Mouse (Mus musculus): ENCODE data around the gene Dact1. TPM values are rescaled to one million over a fixed set of nuclear protein-coding genes. Genes with fewer than 3 reads are reported as not detected.

Dact1 gene
- polyA plus RNA-seq, 1 experiment from 2014 or later, result 15.3 TPM

- 0 out of 2 replicates have a peak, but pooled peaks cover 7% of the 10 kb centered on the region for H3K4me1 ChIP-seq (replicated peaks; ENCODE audit: insufficient read depth, low read length)
- no peak for ATAC-seq (replicated peaks; ENCODE audit: low FRiP score, low read depth)
- no peak overlapping the region for H3K9ac ChIP-seq (ENCODE audit: low read depth, low read length)
- H3K27ac ChIP-seq, result no peak overlapping the region
- WGBS, result 72% methylated on average over 8 of the region's 8 CpGs
- no peaks in the 10 kb centered on the region for H3K27me3 ChIP-seq (ENCODE audit: insufficient read depth, low read length)
- H3K36me3 ChIP-seq (ENCODE audit: insufficient read depth, low read length), result no peaks in the 10 kb centered on the region
- H3K4me3 ChIP-seq (replicated peaks; ENCODE audit: low read depth, low read length), result no peak overlapping the region
- no peaks in the 10 kb centered on the region for H3K9me3 ChIP-seq (replicated peaks; ENCODE audit: low read length)
- no peak for DNase-seq (ENCODE audit: low spot score)
- H3K4me2 ChIP-seq (ENCODE audit: low read length), result no peak overlapping the region
- TF ChIP-seq CTCF (IDR thresholded peaks at IDR 0.05; ENCODE audit: low read depth), result no peak
Observed at GRCm38 (mm10) chr12:71348401-71348896, 38.8 kb downstream of the Dact1 start.

- H3K4me1 ChIP-seq (replicated peaks; ENCODE audit: insufficient read depth, low read length), result 0 out of 2 replicates have a peak, but pooled peaks cover 7% of the 10 kb centered on the region
- no peak overlapping the region for H3K4me2 ChIP-seq (ENCODE audit: low read length)
- DNase-seq (ENCODE audit: low spot score), result no peak
- 40% methylated on average over 2 of the region's 2 CpGs for WGBS
- no peak overlapping the region for H3K4me3 ChIP-seq (replicated peaks; ENCODE audit: low read depth, low read length)
- H3K27me3 ChIP-seq (ENCODE audit: insufficient read depth, low read length), result no peaks in the 10 kb centered on the region
- H3K9me3 ChIP-seq (replicated peaks; ENCODE audit: low read length), result no peaks in the 10 kb centered on the region
- no peak overlapping the region for H3K9ac ChIP-seq (ENCODE audit: low read depth, low read length)
- no peak overlapping the region for H3K27ac ChIP-seq
- no peak for ATAC-seq (replicated peaks; ENCODE audit: low FRiP score, low read depth)
- no peak for TF ChIP-seq CTCF (IDR thresholded peaks at IDR 0.05; ENCODE audit: low read depth)
- no peaks in the 10 kb centered on the region for H3K36me3 ChIP-seq (ENCODE audit: insufficient read depth, low read length)
Observed at GRCm38 (mm10) chr12:71350077-71350476, 40.4 kb downstream of the Dact1 start.

GRCm38 (mm10) chr12:71354656-71355055, 45.0 kb downstream of the Dact1 start:
- Histone ChIP-seq H3K4me1 (replicated peaks; ENCODE audit: insufficient read depth, low read length) (no peaks in the 10 kb centered on the region), H3K9me3 (replicated peaks; ENCODE audit: low read length) (no peaks in the 10 kb centered on the region), H3K27me3 (ENCODE audit: insufficient read depth, low read length) (no peaks in the 10 kb centered on the region), H3K9ac (ENCODE audit: low read depth, low read length) (no peak overlapping the region), H3K36me3 (ENCODE audit: insufficient read depth, low read length) (no peaks in the 10 kb centered on the region), H3K27ac (no peak overlapping the region), H3K4me3 (replicated peaks; ENCODE audit: low read depth, low read length) (no peak overlapping the region), H3K4me2 (ENCODE audit: low read length) (no peak overlapping the region)
- DNase-seq (ENCODE audit: low spot score) (peak; percentile 22), ATAC-seq (replicated peaks; ENCODE audit: low FRiP score, low read depth) (peak; percentile 46; the same call in 1 of the 2 replicates)
- 38% methylated on average over 10 of the region's 10 CpGs for WGBS
- TF ChIP-seq CTCF (IDR thresholded peaks at IDR 0.05; ENCODE audit: low read depth), result no peak

- H3K4me1 ChIP-seq (replicated peaks; ENCODE audit: insufficient read depth, low read length), result no peaks in the 10 kb centered on the region
- no peak overlapping the region for H3K4me2 ChIP-seq (ENCODE audit: low read length)
- H3K36me3 ChIP-seq (ENCODE audit: insufficient read depth, low read length), result no peaks in the 10 kb centered on the region
- no peak for TF ChIP-seq CTCF (IDR thresholded peaks at IDR 0.05; ENCODE audit: low read depth)
- H3K4me3 ChIP-seq (replicated peaks; ENCODE audit: low read depth, low read length), result no peak overlapping the region
- no peaks in the 10 kb centered on the region for H3K9me3 ChIP-seq (replicated peaks; ENCODE audit: low read length)
- no peak overlapping the region for H3K9ac ChIP-seq (ENCODE audit: low read depth, low read length)
- ATAC-seq (replicated peaks; ENCODE audit: low FRiP score, low read depth) (peak; percentile 84), DNase-seq (ENCODE audit: low spot score) (no peak)
- H3K27ac ChIP-seq, result 0 out of 2 replicates have a peak overlapping the region, but pooled peaks have one; percentile 47
- no peaks in the 10 kb centered on the region for H3K27me3 ChIP-seq (ENCODE audit: insufficient read depth, low read length)
- WGBS, result 33% methylated on average over 3 of the region's 3 CpGs
Observed at GRCm38 (mm10) chr12:71355092-71355491, 45.4 kb downstream of the Dact1 start.

- ATAC-seq (replicated peaks; ENCODE audit: low FRiP score, low read depth), result no peak
- Histone ChIP-seq H3K4me1 (replicated peaks; ENCODE audit: insufficient read depth, low read length) (no peaks in the 10 kb centered on the region; the same call in 1 of the 2 replicates), H3K9ac (ENCODE audit: low read depth, low read length) (no peak overlapping the region), H3K9me3 (replicated peaks; ENCODE audit: low read length) (no peaks in the 10 kb centered on the region), H3K4me2 (ENCODE audit: low read length) (no peak overlapping the region), H3K27me3 (ENCODE audit: insufficient read depth, low read length) (no peaks in the 10 kb centered on the region), H3K4me3 (replicated peaks; ENCODE audit: low read depth, low read length) (no peak overlapping the region), H3K36me3 (ENCODE audit: insufficient read depth, low read length) (no peaks in the 10 kb centered on the region), H3K27ac (no peak overlapping the region)
- WGBS, result 88% methylated on average over 7 of the region's 7 CpGs
- no peak for TF ChIP-seq CTCF (IDR thresholded peaks at IDR 0.05; ENCODE audit: low read depth)
- DNase-seq (ENCODE audit: low spot score), result no peak
Observed at GRCm38 (mm10) chr12:71361616-71362015, 51.9 kb downstream of the Dact1 start.

GRCm38 (mm10) chr12:71362425-71362824, 52.7 kb downstream of the Dact1 start:
- 56% methylated on average over 8 of the region's 8 CpGs for WGBS
- Histone ChIP-seq H3K27ac (no peak overlapping the region), H3K27me3 (ENCODE audit: insufficient read depth, low read length) (no peaks in the 10 kb centered on the region), H3K4me3 (replicated peaks; ENCODE audit: low read depth, low read length) (no peak overlapping the region), H3K9ac (ENCODE audit: low read depth, low read length) (no peak overlapping the region), H3K4me2 (ENCODE audit: low read length) (no peak overlapping the region), H3K4me1 (replicated peaks; ENCODE audit: insufficient read depth, low read length) (no peaks in the 10 kb centered on the region; the same call in 1 of the 2 replicates), H3K9me3 (replicated peaks; ENCODE audit: low read length) (no peaks in the 10 kb centered on the region), H3K36me3 (ENCODE audit: insufficient read depth, low read length) (no peaks in the 10 kb centered on the region)
- no peak for TF ChIP-seq CTCF (IDR thresholded peaks at IDR 0.05; ENCODE audit: low read depth)
- ATAC-seq (replicated peaks; ENCODE audit: low FRiP score, low read depth) (no peak), DNase-seq (ENCODE audit: low spot score) (no peak)

- no peak for ATAC-seq (replicated peaks; ENCODE audit: low FRiP score, low read depth)
- no peak overlapping the region for H3K4me3 ChIP-seq (replicated peaks; ENCODE audit: low read depth, low read length)
- no peak overlapping the region for H3K27ac ChIP-seq
- H3K4me2 ChIP-seq (ENCODE audit: low read length), result no peak overlapping the region
- no peak for DNase-seq (ENCODE audit: low spot score)
- no peak for TF ChIP-seq CTCF (IDR thresholded peaks at IDR 0.05; ENCODE audit: low read depth)
- 83% methylated on average over 7 of the region's 7 CpGs for WGBS
- no peak overlapping the region for H3K9ac ChIP-seq (ENCODE audit: low read depth, low read length)
- H3K27me3 ChIP-seq (ENCODE audit: insufficient read depth, low read length), result no peaks in the 10 kb centered on the region
- no peaks in the 10 kb centered on the region for H3K36me3 ChIP-seq (ENCODE audit: insufficient read depth, low read length)
- H3K4me1 ChIP-seq (replicated peaks; ENCODE audit: insufficient read depth, low read length), result no peaks in the 10 kb centered on the region; the same call in 1 of the 2 replicates
- H3K9me3 ChIP-seq (replicated peaks; ENCODE audit: low read length), result no peaks in the 10 kb centered on the region
Observed at GRCm38 (mm10) chr12:71364106-71364505, 54.4 kb downstream of the Dact1 start.

Measured in kidney, postnatal 0 days (tissue).